ENCODE assay signal across 23 mouse cellular contexts in genomic region chr10:107867414-107867813, GRCm38 (mm10). TPM values are rescaled to one million over a fixed set of nuclear protein-coding genes. Genes with fewer than 3 reads are reported as not detected.
"Had no signal": no experiment of that assay in that cellular context is flagged by ENCODE, and none has a peak within 500 bp of the region (broad histone marks: within the 10 kb centered on the region; RNA-seq: fewer than 3 reads in every experiment).

No protein-coding gene starts in this region.

- H3K4me3 ChIP-seq: heart, embryonic 13.5 days; heart, embryonic 15.5 days; hindbrain, embryonic 13.5 days; hindbrain, embryonic 15.5 days; layer of hippocampus, adult 2 months; left cerebral cortex, adult 2 months; limb, embryonic 10.5 days; limb, embryonic 12.5 days had no signal

- H3K4me1 ChIP-seq: heart, embryonic 15.5 days; hindbrain, embryonic 15.5 days; limb, embryonic 10.5 days; limb, embryonic 12.5 days had no signal

- H3K27me3 ChIP-seq: heart, embryonic 13.5 days; heart, embryonic 15.5 days; hindbrain, embryonic 13.5 days; hindbrain, embryonic 15.5 days; limb, embryonic 12.5 days had no signal

- H3K36me3 ChIP-seq: heart, embryonic 13.5 days; heart, embryonic 15.5 days; hindbrain, embryonic 13.5 days; hindbrain, embryonic 15.5 days; limb, embryonic 10.5 days; limb, embryonic 12.5 days had no signal

- H3K9ac ChIP-seq: forebrain, postnatal 0 days; heart, embryonic 13.5 days; heart, embryonic 15.5 days; hindbrain, embryonic 13.5 days; hindbrain, embryonic 15.5 days; limb, embryonic 12.5 days had no signal

- DNase-seq: forebrain, postnatal 0 days; gastrocnemius, postnatal 14 days; heart, adult 18-20 months; heart, postnatal 14 days; heart, postnatal 36 days; kidney, adult 18-20 months; kidney, adult 8-10 months; kidney, postnatal 10 days; kidney, postnatal 25 days; kidney, postnatal 4 days; liver had no signal

- H3K4me2 ChIP-seq: heart, embryonic 11.5 days; heart, embryonic 13.5 days; heart, embryonic 15.5 days; hindbrain, embryonic 13.5 days; hindbrain, embryonic 15.5 days; limb, embryonic 12.5 days; liver, embryonic 11.5 days had no signal

- ATAC-seq: forebrain, postnatal 0 days; hindbrain, postnatal 0 days had no signal

- H3K27ac ChIP-seq: heart, embryonic 13.5 days; heart, embryonic 15.5 days; hindbrain, embryonic 13.5 days; hindbrain, embryonic 15.5 days; hindbrain, postnatal 0 days; layer of hippocampus, adult 2 months; left cerebral cortex, adult 2 months; limb, embryonic 10.5 days; limb, embryonic 12.5 days had no signal

- H3K9me3 ChIP-seq: heart, embryonic 13.5 days; heart, embryonic 15.5 days; hindbrain, embryonic 13.5 days; hindbrain, embryonic 15.5 days; limb, embryonic 10.5 days; limb, embryonic 12.5 days had no signal

RNA-seq across cellular contexts. Expression of gene Otogl, which starts 44.5 kb away (rescaled TPM):
- total RNA-seq: hematopoietic stem cell, adult 5-6 weeks had no signal
- polyA plus RNA-seq: limb, embryonic 10.5 days had no signal
